Mouse (Mus musculus) embryonic fibroblast, embryonic 13.5 days (primary cell): ENCODE measurements around the gene Ppargc1a. TPM values are rescaled to one million over a fixed set of nuclear protein-coding genes. Genes with fewer than 3 reads are reported as not detected.

Experiments used
- H3K27ac ChIP-seq: 2 replicates; pipeline ENCODE4 v1.5.1; 2012; ENCODE audit warnings: low read length, control low read depth, inconsistent platforms; ENCODE audit not compliant: insufficient read depth
- H3K4me1 ChIP-seq: 2 replicates; pipeline ENCODE4 v1.6.1; 2011; ENCODE audit warnings: low read length; ENCODE audit not compliant: control insufficient read depth, insufficient read depth
- H3K4me3 ChIP-seq: 2 replicates; pipeline ENCODE4 v1.5.1; 2011; ENCODE audit warnings: mild to moderate bottlenecking, control low read depth, low read length; ENCODE audit not compliant: insufficient read depth
- CTCF ChIP-seq: IDR thresholded peaks from 2 replicates; pipeline ENCODE4 v1.5.1; 2011; ENCODE audit warnings: mild to moderate bottlenecking, control low read depth, low read length, moderate library complexity, borderline replicate concordance; ENCODE audit not compliant: insufficient read depth
- POLR2A ChIP-seq: IDR thresholded peaks from 2 replicates; pipeline ENCODE4 v1.6.1; 2011; ENCODE audit warnings: low read depth, mild to moderate bottlenecking, control low read depth, low read length, moderate library complexity
- polyA plus RNA-seq: library from polyadenylated mRNA; stranded (reverse); fragments of >200 nt; gene quantifications from 2 replicates; pipeline ENCODE4 v1.2.4, GENCODE M21; 2011; ENCODE audit warnings: low read depth; ENCODE audit not compliant: missing spikeins, insufficient read length

Gene Ppargc1a
- polyA plus RNA-seq, 1 experiment: 0.30 TPM

GRCm38 (mm10) chr5:51540816-51541215 is 26.7 kb downstream of the Ppargc1a start:
- Histone ChIP-seq H3K27ac (no peak overlapping the region), H3K4me3 (no peak overlapping the region), H3K4me1 (no peaks in the 10 kb centered on the region; the same call in 1 of the 2 replicates)
- TF ChIP-seq CTCF (no peak), POLR2A (no peak)

- Histone ChIP-seq H3K4me1 (no peaks in the 10 kb centered on the region), H3K4me3 (no peak overlapping the region), H3K27ac (no peak overlapping the region)
- TF ChIP-seq POLR2A: no peak
- no peak for TF ChIP-seq CTCF
Observed at GRCm38 (mm10) chr5:51539563-51539962, 28.0 kb downstream of the Ppargc1a start.

DNA sequence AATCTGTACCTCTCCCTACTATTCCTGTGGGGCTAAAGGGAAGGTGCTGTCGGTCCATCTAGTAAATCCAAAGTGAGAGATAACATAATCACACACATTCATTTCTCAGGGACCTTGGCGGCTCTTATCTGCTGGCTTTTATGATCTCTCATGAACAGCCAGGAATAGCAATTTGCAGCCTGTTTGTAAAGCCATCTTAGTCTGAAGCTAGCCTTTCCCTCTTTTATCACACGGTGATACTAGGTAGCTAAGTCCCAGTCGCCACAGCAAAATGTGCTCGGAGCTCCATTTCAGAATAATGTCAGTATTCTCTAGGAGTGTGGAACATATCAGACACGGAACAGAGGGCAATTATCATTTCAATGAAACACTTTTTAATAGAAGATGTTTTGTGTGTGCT is 29.2 kb downstream of the Ppargc1a start:
- no peak overlapping the region for H3K4me3 ChIP-seq
- no peak overlapping the region for H3K27ac ChIP-seq
- TF ChIP-seq POLR2A (no peak), CTCF (no peak)
- H3K4me1 ChIP-seq: no peaks in the 10 kb centered on the region

- Histone ChIP-seq H3K4me1 (no peaks in the 10 kb centered on the region), H3K4me3 (no peak overlapping the region), H3K27ac (no peak overlapping the region)
- TF ChIP-seq POLR2A: no peak
Observed at GRCm38 (mm10) chr5:51537646-51538030, 29.9 kb downstream of the Ppargc1a start.

DNA sequence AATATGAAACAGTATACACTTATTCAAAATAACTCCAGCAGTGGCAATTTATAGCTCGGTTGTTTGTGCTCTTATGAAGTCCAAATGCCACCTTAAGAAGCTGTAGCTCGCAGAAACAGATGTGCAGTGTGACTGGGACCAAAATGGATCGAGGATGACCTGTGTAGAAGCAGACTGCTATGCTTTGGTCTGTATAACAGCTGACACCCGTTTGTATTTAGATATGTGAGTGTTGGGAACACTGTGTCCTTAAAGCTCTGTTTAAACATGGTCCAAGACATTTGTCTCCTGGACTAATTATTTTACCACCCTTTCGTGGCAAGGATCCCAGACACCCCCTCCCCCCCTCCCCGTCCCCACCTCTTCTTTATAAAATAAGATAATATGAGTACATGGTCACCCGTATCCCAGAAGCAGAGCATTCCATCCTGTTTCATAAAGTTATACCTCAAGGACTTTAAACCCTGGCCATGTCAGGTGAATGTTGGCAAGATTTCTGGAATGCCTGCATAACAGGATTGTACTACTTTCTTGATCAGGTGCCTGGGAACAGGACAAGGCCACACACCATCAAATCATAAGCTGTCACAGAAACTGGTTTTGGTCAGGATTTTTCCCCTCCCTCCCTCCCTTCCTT is 30.4 kb downstream of the Ppargc1a start:
- no peak overlapping the region for H3K27ac ChIP-seq
- H3K4me3 ChIP-seq: no peak overlapping the region
- H3K4me1 ChIP-seq: no peaks in the 10 kb centered on the region
- TF ChIP-seq CTCF: no peak
- TF ChIP-seq POLR2A: no peak

DNA sequence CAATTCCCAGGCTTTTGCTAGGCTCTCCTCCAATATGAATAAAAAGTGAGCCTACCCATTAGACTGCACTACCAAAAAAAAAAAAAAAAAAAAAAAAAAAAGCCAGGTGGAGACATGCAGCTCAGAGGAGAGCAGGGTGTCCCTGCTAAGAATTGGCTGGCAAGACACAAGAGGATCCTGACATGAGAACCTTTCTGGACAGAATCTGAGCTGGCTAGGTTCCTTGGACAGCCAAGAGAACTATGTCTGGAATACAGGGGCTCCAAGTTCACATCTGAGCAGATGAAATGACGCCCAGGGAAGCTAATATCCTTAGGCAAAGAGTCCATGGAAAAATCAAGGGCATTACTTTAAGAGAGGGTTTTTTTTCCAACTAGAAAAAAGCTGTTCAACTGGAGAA is 33.1 kb downstream of the Ppargc1a start:
- Histone ChIP-seq H3K4me3 (no peak overlapping the region), H3K27ac (no peak overlapping the region), H3K4me1 (no peaks in the 10 kb centered on the region)
- TF ChIP-seq POLR2A: no peak

GRCm38 (mm10) chr5:51531286-51531685 is 36.2 kb downstream of the Ppargc1a start:
- Histone ChIP-seq H3K4me1 (no peaks in the 10 kb centered on the region), H3K4me3 (no peak overlapping the region), H3K27ac (no peak overlapping the region)
- no peak for TF ChIP-seq CTCF
- TF ChIP-seq POLR2A: no peak

- H3K27ac ChIP-seq: no peak overlapping the region
- TF ChIP-seq CTCF (no peak), POLR2A (no peak)
- H3K4me3 ChIP-seq: no peak overlapping the region
- no peaks in the 10 kb centered on the region for H3K4me1 ChIP-seq
Observed at GRCm38 (mm10) chr5:51529444-51529843, 38.1 kb downstream of the Ppargc1a start.

DNA sequence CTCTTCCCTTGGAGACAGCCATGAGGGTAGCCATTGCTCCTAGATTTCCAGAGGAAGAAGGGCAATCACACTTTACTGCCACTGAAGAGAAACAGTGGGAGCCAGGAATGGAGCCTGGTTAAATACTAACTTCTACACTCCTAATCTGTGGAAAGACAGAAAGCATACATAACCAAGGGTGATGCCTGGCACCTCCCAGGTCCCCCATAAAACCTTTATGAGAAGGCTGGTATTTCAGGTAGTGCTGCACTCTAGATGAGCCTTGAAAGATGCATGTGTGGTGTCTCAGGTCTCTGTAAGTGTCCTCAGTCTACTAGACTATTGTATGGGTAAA is 39.4 kb downstream of the Ppargc1a start:
- Histone ChIP-seq H3K4me1 (no peaks in the 10 kb centered on the region), H3K27ac (no peak overlapping the region), H3K4me3 (no peak overlapping the region)
- TF ChIP-seq POLR2A: no peak
- no peak for TF ChIP-seq CTCF

DNA sequence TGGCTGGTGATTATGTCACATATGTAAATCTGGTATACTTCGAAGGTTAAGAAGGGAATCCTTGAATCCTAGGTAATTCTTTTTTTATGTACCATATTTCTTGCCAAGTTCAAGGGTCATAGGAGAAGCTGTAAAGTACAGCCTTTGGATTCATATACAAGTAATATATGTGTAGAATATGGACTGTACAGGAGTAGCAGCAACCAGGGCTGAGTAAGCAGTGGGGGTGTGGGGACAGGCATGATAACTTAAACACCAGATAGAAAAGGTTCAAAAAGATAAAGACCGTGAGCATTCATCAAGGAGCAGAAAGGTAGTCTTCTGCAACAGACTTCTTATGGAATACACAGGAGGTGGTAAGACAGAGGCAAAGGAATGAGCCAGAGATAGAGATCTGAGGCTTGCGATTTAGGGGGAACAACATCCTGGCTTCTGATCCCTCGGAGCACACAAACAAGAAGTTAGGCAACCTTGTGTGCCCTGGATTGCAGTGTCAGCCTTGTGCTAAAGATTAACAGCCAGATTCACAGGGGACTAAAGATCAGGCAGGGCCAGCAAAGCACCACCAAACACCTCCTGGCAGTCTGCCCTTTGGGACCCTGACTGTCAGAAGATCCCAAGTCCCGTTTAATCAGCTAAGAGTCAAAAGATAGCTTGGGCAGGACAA is 39.9 kb downstream of the Ppargc1a start:
- Histone ChIP-seq H3K4me3 (no peak overlapping the region), H3K27ac (no peak overlapping the region), H3K4me1 (no peaks in the 10 kb centered on the region)
- TF ChIP-seq POLR2A (no peak), CTCF (no peak)
